Mouse (Mus musculus) CH12.LX (cell line): ENCODE measurements around the gene Mink1. TPM values are rescaled to one million over a fixed set of nuclear protein-coding genes. Genes with fewer than 3 reads are reported as not detected.
A peak's percentile ranks its signal among the peaks of the same experiment; 100 is the strongest.

ENCODE experiments used
- DNase-seq: peaks from one replicate; pipeline ENCODE4 v3.0.0-alpha.2; 2013; ENCODE audit errors: extremely low read depth
- H3K27ac ChIP-seq: 2 replicates; pipeline ENCODE4 v1.5.1; 2012; ENCODE audit warnings: low read depth, mild to moderate bottlenecking, control low read depth, moderate library complexity; ENCODE audit not compliant: insufficient read depth
- H3K27me3 ChIP-seq: replicated peaks from 2 replicates; pipeline ENCODE3; 2012; ENCODE audit warnings: inconsistent platforms
- H3K36me3 ChIP-seq, 2 experiments: replicated peaks in 1 of 2; 2 replicates each; pipeline versions ENCODE3 to v1.6.1; 2012; ENCODE audit warnings: inconsistent platforms in 1 of 2, low read length in 1 of 2, mild to moderate bottlenecking in 1 of 2, mixed read lengths in 1 of 2, moderate library complexity in 1 of 2; ENCODE audit not compliant: control insufficient read depth in 1 of 2, insufficient read depth in 1 of 2
- H3K4me1 ChIP-seq, 2 experiments: 2 replicates each; pipeline ENCODE4 v1.6.1; 2012; ENCODE audit warnings: inconsistent platforms in 1 of 2, moderate library complexity in 1 of 2; ENCODE audit not compliant: insufficient read depth in 2 of 2, control insufficient read depth in 1 of 2
- H3K4me2 ChIP-seq: 2 replicates; pipeline ENCODE4 v1.6.1; 2012; ENCODE audit warnings: low read depth, mild to moderate bottlenecking, control low read depth; ENCODE audit not compliant: poor library complexity, insufficient read depth, severe bottlenecking
- H3K4me3 ChIP-seq, 3 experiments: fragments of 150-350 bp in 1 of 3; sonication (generic) in 1 of 3; replicated peaks in 1 of 3; 2 replicates each; pipeline versions ENCODE3 to v1.5.1; 2011 to 2012; ENCODE audit warnings: low read depth in 2 of 3, low read length in 2 of 3, mild to moderate bottlenecking in 2 of 3, moderate library complexity in 2 of 3, control low read depth in 1 of 3, improper control_type of control experiment in 1 of 3, inconsistent platforms in 1 of 3, mixed read lengths in 1 of 3; ENCODE audit not compliant: poor library complexity in 1 of 3
- H3K79me2 ChIP-seq: replicated peaks from 2 replicates; pipeline ENCODE4 v1.6.1; 2012; ENCODE audit warnings: mild to moderate bottlenecking, moderate library complexity; ENCODE audit not compliant: control insufficient read depth, poor library complexity, insufficient read depth, severe bottlenecking; ENCODE audit errors: extremely low read depth
- H3K9ac ChIP-seq: 2 replicates; pipeline ENCODE4 v1.6.1; 2012; ENCODE audit warnings: low read depth, mild to moderate bottlenecking, control low read depth, moderate library complexity; ENCODE audit not compliant: insufficient read depth
- H3K9me3 ChIP-seq: replicated peaks from 2 replicates; pipeline ENCODE3; 2012; ENCODE audit warnings: low read length, inconsistent platforms, mixed read lengths
- CHD1 ChIP-seq: IDR thresholded peaks from 2 replicates; pipeline ENCODE4 v1.6.1; 2012; ENCODE audit warnings: low read depth, low read length, improper control_type of control experiment, inconsistent platforms
- CTCF ChIP-seq, 2 experiments: IDR thresholded peaks in 1 of 2; conservative IDR thresholded peaks in 1 of 2; 2 replicates each; pipeline ENCODE4 v1.5.1; 2011 to 2012; ENCODE audit warnings: low read depth in 2 of 2, low read length in 2 of 2, improper control_type of control experiment in 1 of 2, inconsistent platforms in 1 of 2, mild to moderate bottlenecking in 1 of 2, moderate library complexity in 1 of 2
- E2F4 ChIP-seq: IDR thresholded peaks from 2 replicates; pipeline ENCODE4 v1.6.1; 2011; ENCODE audit warnings: low read depth, low read length, improper control_type of control experiment; ENCODE audit not compliant: insufficient replicate concordance
- ELF1 ChIP-seq: IDR thresholded peaks from 2 replicates; pipeline ENCODE4 v1.6.1; 2014; ENCODE audit warnings: low read depth, mild to moderate bottlenecking, inconsistent platforms, low read length, improper control_type of control experiment
- EP300 ChIP-seq: IDR thresholded peaks from 2 replicates; pipeline ENCODE4 v1.6.1; 2011; ENCODE audit warnings: low read length, improper control_type of control experiment
- GABPA ChIP-seq: IDR thresholded peaks from 2 replicates; pipeline ENCODE4 v1.6.1; 2012; ENCODE audit warnings: low read depth, low read length, improper control_type of control experiment, inconsistent platforms; ENCODE audit not compliant: insufficient replicate concordance
- IRF4 ChIP-seq: IDR thresholded peaks from 2 replicates; pipeline ENCODE4 v1.6.1; 2014; ENCODE audit warnings: low read depth, mild to moderate bottlenecking, inconsistent platforms, low read length, improper control_type of control experiment
- JUN ChIP-seq: IDR thresholded peaks from 2 replicates; pipeline ENCODE4 v1.6.1; 2011; ENCODE audit warnings: low read depth, mild to moderate bottlenecking, low read length, improper control_type of control experiment, moderate library complexity; ENCODE audit not compliant: insufficient read depth
- JUND ChIP-seq: conservative IDR thresholded peaks from 2 replicates; pipeline ENCODE4 v1.6.1; 2011; ENCODE audit warnings: low read depth, low read length, improper control_type of control experiment
- MAX ChIP-seq: IDR thresholded peaks from 2 replicates; pipeline ENCODE4 v1.6.1; 2011; ENCODE audit warnings: low read length, improper control_type of control experiment
- MAZ ChIP-seq: IDR thresholded peaks from 2 replicates; pipeline ENCODE4 v1.6.1; 2012; ENCODE audit warnings: low read depth, mild to moderate bottlenecking, inconsistent platforms, low read length, improper control_type of control experiment, moderate library complexity
- MEF2A ChIP-seq: IDR thresholded peaks from 2 replicates; pipeline ENCODE4 v1.6.1; 2014; ENCODE audit warnings: low read depth, mild to moderate bottlenecking, inconsistent platforms, low read length, improper control_type of control experiment, borderline replicate concordance
- MXI1 ChIP-seq: IDR thresholded peaks from 2 replicates; pipeline ENCODE4 v1.6.1; 2011; ENCODE audit warnings: mild to moderate bottlenecking, low read depth, low read length, improper control_type of control experiment
- POLR2AphosphoS2 ChIP-seq: IDR thresholded peaks from 2 replicates; pipeline ENCODE4 v1.6.1; 2011; ENCODE audit warnings: low read depth, low read length, improper control_type of control experiment
- RAD21 ChIP-seq: IDR thresholded peaks from 2 replicates; pipeline ENCODE4 v1.6.1; 2011; ENCODE audit warnings: low read depth, mild to moderate bottlenecking, low read length, improper control_type of control experiment, moderate library complexity
- RCOR1 ChIP-seq: conservative IDR thresholded peaks from 2 replicates; pipeline ENCODE4 v1.6.1; 2012; ENCODE audit warnings: low read depth, mild to moderate bottlenecking, inconsistent platforms, low read length, improper control_type of control experiment
- TBP ChIP-seq: conservative IDR thresholded peaks from 2 replicates; pipeline ENCODE4 v1.6.1; 2011; ENCODE audit warnings: low read depth, low read length, improper control_type of control experiment
- UBTF ChIP-seq: IDR thresholded peaks from 2 replicates; pipeline ENCODE4 v1.6.1; 2012; ENCODE audit warnings: low read depth, mild to moderate bottlenecking, inconsistent platforms, low read length, improper control_type of control experiment, moderate library complexity
- USF2 ChIP-seq: conservative IDR thresholded peaks from 2 replicates; pipeline ENCODE4 v1.6.1; 2011; ENCODE audit warnings: low read depth, low read length, improper control_type of control experiment
- ZC3H11A ChIP-seq: IDR thresholded peaks from 2 replicates; pipeline ENCODE4 v1.6.1; 2012; ENCODE audit warnings: low read depth, mild to moderate bottlenecking, inconsistent platforms, low read length, improper control_type of control experiment
- ZKSCAN1 ChIP-seq: IDR thresholded peaks from 2 replicates; pipeline ENCODE4 v1.6.1; 2012; ENCODE audit warnings: low read depth, inconsistent platforms, low read length, improper control_type of control experiment, borderline replicate concordance
- ZNF384 ChIP-seq: IDR thresholded peaks from 2 replicates; pipeline ENCODE4 v1.6.1; 2012; ENCODE audit warnings: low read depth, low read length, improper control_type of control experiment, inconsistent platforms
- dilution Hi-C: fragments of 300-500 bp; cut with MboI; formaldehyde crosslinking; loops from 2 replicates; pipeline ENCODE4 v1.14.3; 2020; ENCODE audit warnings: low sequenced_read_pairs; ENCODE audit not compliant: extremely low pct_unique_long_range_greater_than_20kb, extremely low pct_ligation_motif_present
- in situ Hi-C: fragments of 300-500 bp; cut with MboI; formaldehyde crosslinking; loops from 3 replicates; pipeline ENCODE4 v1.14.3; 2019; ENCODE audit warnings: low sequenced_read_pairs, low pct_ligation_motif_present, low pct_unique_long_range_greater_than_20kb, mixed read lengths
- polyA plus RNA-seq: library from polyadenylated mRNA; unstranded; fragments of >175 nt; gene quantifications from 2 replicates; pipeline ENCODE4 v1.2.1, GENCODE M21; 2012; ENCODE audit warnings: low read depth; ENCODE audit not compliant: insufficient read length
- total RNA-seq, 2 experiments: library from RNA; depleted of rRNA; stranded (reverse); fragments of 300-350 nt in 1 of 2; fragments of >200 nt in 1 of 2; gene quantifications; 2 replicates each; pipeline ENCODE4 v1.2.3; 2012 to 2014

Gene Mink1
- total and polyA plus RNA-seq, 3 experiments = 15.0 to 79.8 (median 31.2) TPM

GRCm38 (mm10) chr11:70582196-70582595 lies 19.5 kb downstream of the Mink1 start:
- 0 out of 2 replicates have a peak, but pooled peaks have one; percentile 4 for TF ChIP-seq EP300
- TF ChIP-seq POLR2AphosphoS2 = no peak
- Histone ChIP-seq H3K27ac (peak overlapping the region; percentile 63; the same call in 1 of the 2 replicates), H3K36me3 (peaks cover 0 to 22% of the 10 kb centered on the region in 2 experiments), H3K9ac (no peak overlapping the region), H3K4me1 (peaks cover 49 to 99% of the 10 kb centered on the region in 2 experiments), H3K9me3 (no peaks in the 10 kb centered on the region), H3K4me3 (no peak overlapping the region), H3K27me3 (no peaks in the 10 kb centered on the region), H3K79me2 (peaks cover 14% of the 10 kb centered on the region), H3K4me2 (no peak overlapping the region)
- no peak for DNase-seq
- in situ Hi-C loops = no loop called here
- dilution Hi-C loops = no loop called here

- no peak for DNase-seq
- H3K79me2 ChIP-seq = peaks cover 11% of the 10 kb centered on the region
- peaks cover 58 to 99% of the 10 kb centered on the region in 2 experiments for H3K4me1 ChIP-seq
- no peak overlapping the region for H3K4me3 ChIP-seq
- no peaks in the 10 kb centered on the region for H3K27me3 ChIP-seq
- H3K4me2 ChIP-seq = peak overlapping the region; percentile 24; the same call in 1 of the 2 replicates
- peaks cover 0 to 24% of the 10 kb centered on the region in 2 experiments for H3K36me3 ChIP-seq
- H3K9ac ChIP-seq = 0 out of 2 replicates have a peak overlapping the region, but pooled peaks have one; percentile 1
- in situ Hi-C loops (no loop called here), dilution Hi-C loops (no loop called here)
- H3K27ac ChIP-seq = peak overlapping the region; percentile 63
- H3K9me3 ChIP-seq = no peaks in the 10 kb centered on the region
- TF ChIP-seq JUND = no peak
- TF ChIP-seq MEF2A = no peak
- TF ChIP-seq ZNF384 = no peak
- 0 out of 2 replicates have a peak, but pooled peaks have one; percentile 38 for TF ChIP-seq RCOR1
- TF ChIP-seq GABPA = no peak
- TF ChIP-seq MAX = no peak
- TF ChIP-seq JUN = no peak
These were observed 20.5 kb downstream of the Mink1 start for GRCm38 (mm10) chr11:70583022-70583714.

GRCm38 (mm10) chr11:70583775-70584174 lies 21.1 kb downstream of the Mink1 start:
- 0 out of 2 replicates have a peak overlapping the region, but pooled peaks have one; percentile 1 for H3K9ac ChIP-seq
- peaks cover 64 to 99% of the 10 kb centered on the region in 2 experiments for H3K4me1 ChIP-seq
- H3K4me2 ChIP-seq = 0 out of 2 replicates have a peak overlapping the region, but pooled peaks have one; percentile 24
- H3K27ac ChIP-seq = peak overlapping the region; percentile 63
- H3K27me3 ChIP-seq = no peaks in the 10 kb centered on the region
- peak; percentile 75 for DNase-seq
- H3K4me3 ChIP-seq = no peak overlapping the region
- H3K79me2 ChIP-seq = peaks cover 13% of the 10 kb centered on the region
- H3K9me3 ChIP-seq = no peaks in the 10 kb centered on the region
- peaks cover 0 to 28% of the 10 kb centered on the region in 2 experiments for H3K36me3 ChIP-seq
- in situ Hi-C loops (no loop called here), dilution Hi-C loops (no loop called here)
- TF ChIP-seq EP300 (peak; percentile 50), TBP (no peak), CHD1 (peak; percentile 97), E2F4 (no peak), MAX (peak; percentile 88), UBTF (no peak), MAZ (no peak), GABPA (no peak), MEF2A (peak; percentile 86; the same call in 1 of the 2 replicates), IRF4 (no peak), ELF1 (peak; percentile 84), JUN (no peak), ZKSCAN1 (no peak), JUND (no peak), CTCF (conservative IDR thresholded peaks at IDR 0.05 in 1 of 2, IDR thresholded peaks at IDR 0.05 in 1 of 2; ENCODE audit: low read depth in 2 of 2, low read length in 2 of 2) (peak in 1 of 2 experiments; percentile 50; a peak in 2 of 4 replicates), USF2 (no peak), ZNF384 (no peak; the same call in 1 of the 2 replicates), MXI1 (peak; percentile 57; the same call in 1 of the 2 replicates), RAD21 (no peak; the same call in 1 of the 2 replicates), ZC3H11A (no peak)
